Mouse (Mus musculus) hindbrain, embryonic 15.5 days (tissue): Measurements from ENCODE around the gene Zc3hc1. TPM values are rescaled to one million over a fixed set of nuclear protein-coding genes. Genes with fewer than 3 reads are reported as not detected.

ENCODE experiments used
- ATAC-seq: fragments of 200-750 bp; cut with Nextera tagmentation; 2 replicates; pipeline ENCODE4 v1.8.0; 2017; ENCODE audit warnings: low read depth, moderate number of reproducible peaks, moderate TSS enrichment; ENCODE audit not compliant: low FRiP score
- H3K27ac ChIP-seq: fragments of 300-500 bp; sonication (generic); replicated peaks from 2 replicates; pipeline ENCODE4 v1.5.1; 2015; ENCODE audit warnings: mild to moderate bottlenecking, inconsistent platforms
- H3K27me3 ChIP-seq: fragments of 300-500 bp; sonication (generic); 2 replicates; pipeline ENCODE4 v1.6.1; 2015; ENCODE audit warnings: control low read depth, inconsistent platforms
- H3K36me3 ChIP-seq: fragments of 300-500 bp; sonication (generic); 2 replicates; pipeline ENCODE4 v1.6.1; 2015; ENCODE audit warnings: control low read depth, inconsistent platforms
- H3K4me1 ChIP-seq: fragments of 300-500 bp; sonication (generic); replicated peaks from 2 replicates; pipeline ENCODE4 v1.6.1; 2015; ENCODE audit warnings: control low read depth, inconsistent platforms
- H3K4me2 ChIP-seq: fragments of 300-500 bp; sonication (generic); 2 replicates; pipeline ENCODE4 v1.6.1; 2015; ENCODE audit warnings: moderate library complexity, mild to moderate bottlenecking, inconsistent platforms
- H3K4me3 ChIP-seq: fragments of 300-500 bp; sonication (generic); 2 replicates; pipeline ENCODE4 v1.5.1; 2015; ENCODE audit warnings: mild to moderate bottlenecking, inconsistent platforms
- H3K9ac ChIP-seq: fragments of 300-500 bp; sonication (generic); 2 replicates; pipeline ENCODE4 v1.6.1; 2015; ENCODE audit warnings: inconsistent platforms
- H3K9me3 ChIP-seq: fragments of 300-500 bp; sonication (generic); 2 replicates; pipeline ENCODE4 v1.6.1; 2016; ENCODE audit warnings: control low read depth, inconsistent platforms
- WGBS: fragments of 180-500 bp; shearing (Covaris S2); methylation state at CpG from one replicate; pipeline ENCODE4 v1.1.7; 2015; 5-methylcytosine and 5-hydroxymethylcytosine counted together
- polyA plus RNA-seq: library from polyadenylated mRNA; unstranded; fragments of >200 nt; fragmentation: Nextera tagmentation; extraction: Ambion mirVana; gene quantifications from 2 replicates; pipeline ENCODE4 v1.2.1, GENCODE M21; 2015

The Zc3hc1 gene
- polyA plus RNA-seq, result 61.1 and 61.3 TPM in 2 replicates

DNA sequence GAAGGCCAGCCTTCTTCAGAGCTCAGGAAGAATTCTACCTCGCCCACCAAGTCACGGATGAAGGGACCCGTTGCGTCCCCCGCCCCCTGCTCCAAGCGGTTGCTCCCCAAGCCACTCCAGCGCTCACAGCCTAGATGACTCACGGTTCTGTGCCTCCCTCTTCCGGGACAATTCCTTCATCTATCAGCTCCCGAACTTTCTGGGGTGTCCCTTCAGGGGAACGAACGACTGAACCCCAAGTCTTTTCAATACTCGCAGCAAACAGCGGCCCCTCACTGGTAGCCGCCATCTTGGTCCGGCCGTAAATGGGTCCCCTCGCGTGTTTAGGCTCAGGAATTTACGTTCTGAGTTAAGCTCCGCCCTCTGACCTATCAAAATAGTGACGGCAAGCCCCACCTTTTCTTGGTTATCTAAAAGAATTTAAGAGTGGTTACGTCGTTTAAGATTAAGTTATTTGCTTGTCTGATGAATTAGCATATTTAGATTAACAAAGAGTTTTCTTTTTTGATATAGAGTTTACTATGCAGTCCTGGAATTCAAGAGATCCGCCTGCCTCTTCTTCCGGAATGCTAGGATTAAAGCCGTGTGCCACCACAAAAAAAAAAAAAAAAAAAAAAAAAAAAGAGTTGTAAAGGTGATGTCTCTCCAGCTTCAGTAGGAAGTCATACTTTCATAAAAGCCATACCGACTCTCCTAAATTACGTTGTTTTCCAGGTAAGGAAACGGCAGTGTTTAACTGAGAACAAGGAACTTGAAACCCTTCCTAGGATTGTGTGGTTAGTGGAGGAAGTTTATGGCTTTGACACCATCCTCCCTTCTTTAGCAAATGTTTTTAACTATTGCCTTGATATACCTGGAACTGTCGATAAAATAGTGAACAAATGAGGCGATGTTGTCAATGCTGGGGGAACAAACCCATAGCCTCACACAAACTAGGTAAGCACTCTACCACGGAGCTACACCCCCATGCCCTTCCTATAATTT is at the start of gene Zc3hc1:
Gene Zc3hc1 (minus strand): TSS at position 315 of the 984 bp plus-strand sequence.
- WGBS, result 18% methylated on average over 33 of the region's 33 CpGs
- H3K4me1 ChIP-seq, result peaks cover 10% of the 10 kb centered on the region
- peak within 1 kb of the TSS; percentile 72 for H3K27ac ChIP-seq
- peak within 1 kb of the TSS; percentile 49 for H3K4me2 ChIP-seq
- ATAC-seq, result peak; percentile 89
- peak within 1 kb of the TSS; percentile 62 for H3K9ac ChIP-seq
- no peaks in the 10 kb centered on the region for H3K9me3 ChIP-seq
- H3K4me3 ChIP-seq, result peak within 1 kb of the TSS; percentile 55
- H3K27me3 ChIP-seq, result no peaks in the 10 kb centered on the region
- H3K36me3 ChIP-seq, result peaks cover 8% of the 10 kb centered on the region

DNA sequence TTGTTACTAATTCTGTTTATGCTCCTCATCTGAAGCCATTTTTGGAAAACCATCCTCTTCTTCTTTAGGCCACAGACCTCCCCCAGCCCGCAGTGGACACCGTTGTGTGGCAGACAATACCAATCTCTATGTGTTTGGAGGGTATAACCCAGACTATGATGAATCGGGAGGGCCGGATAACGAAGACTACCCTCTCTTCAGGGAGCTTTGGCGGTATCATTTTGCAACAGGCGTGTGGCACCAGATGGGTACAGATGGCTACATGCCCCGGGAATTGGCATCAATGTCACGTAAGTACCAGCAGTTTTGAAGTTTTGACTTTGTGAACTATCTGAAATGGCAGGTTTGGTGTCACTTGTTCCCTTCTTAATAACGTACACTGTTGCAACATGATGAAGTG is 48.7 kb upstream of the Zc3hc1 start:
- Histone ChIP-seq H3K27ac (no peak overlapping the region), H3K4me2 (no peak overlapping the region)
- WGBS, result 90% methylated on average over 10 of the region's 10 CpGs

DNA sequence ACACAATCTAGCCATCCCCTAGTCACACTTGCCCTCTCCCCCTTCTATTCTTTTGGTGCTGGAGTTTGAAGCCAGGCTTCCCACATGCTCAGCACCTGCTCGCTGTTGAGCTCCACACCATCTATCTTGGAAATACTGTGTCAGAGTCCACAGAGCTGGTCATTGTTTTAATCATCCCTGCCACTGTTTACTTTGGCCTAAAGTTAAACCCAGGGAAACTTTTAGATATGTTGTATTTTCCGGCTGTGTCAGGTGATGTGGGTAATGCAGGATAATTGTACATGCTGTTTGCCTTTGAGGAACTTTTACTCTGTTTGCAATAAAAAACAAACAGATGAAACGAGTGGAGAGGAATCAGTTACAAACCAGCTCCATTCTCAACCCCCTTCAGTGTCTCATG is 46.2 kb upstream of the Zc3hc1 start:
- Histone ChIP-seq H3K27me3 (no peaks in the 10 kb centered on the region), H3K36me3 (peaks cover 20% of the 10 kb centered on the region; the same call in 1 of the 2 replicates), H3K4me1 (no peaks in the 10 kb centered on the region), H3K27ac (no peak overlapping the region), H3K9ac (no peak overlapping the region), H3K9me3 (no peaks in the 10 kb centered on the region), H3K4me3 (no peak overlapping the region), H3K4me2 (no peak overlapping the region)
- ATAC-seq, result no peak
- WGBS, result 77% methylated on average over 3 of the region's 3 CpGs

More for the DNA sequence above, 48.7 kb upstream of the Zc3hc1 start:
- Histone ChIP-seq H3K36me3 (peaks cover 40% of the 10 kb centered on the region; the same call in 1 of the 2 replicates), H3K9me3 (no peaks in the 10 kb centered on the region), H3K27me3 (no peaks in the 10 kb centered on the region), H3K9ac (no peak overlapping the region), H3K4me3 (no peak overlapping the region), H3K4me1 (no peaks in the 10 kb centered on the region)
- ATAC-seq, result no peak

DNA sequence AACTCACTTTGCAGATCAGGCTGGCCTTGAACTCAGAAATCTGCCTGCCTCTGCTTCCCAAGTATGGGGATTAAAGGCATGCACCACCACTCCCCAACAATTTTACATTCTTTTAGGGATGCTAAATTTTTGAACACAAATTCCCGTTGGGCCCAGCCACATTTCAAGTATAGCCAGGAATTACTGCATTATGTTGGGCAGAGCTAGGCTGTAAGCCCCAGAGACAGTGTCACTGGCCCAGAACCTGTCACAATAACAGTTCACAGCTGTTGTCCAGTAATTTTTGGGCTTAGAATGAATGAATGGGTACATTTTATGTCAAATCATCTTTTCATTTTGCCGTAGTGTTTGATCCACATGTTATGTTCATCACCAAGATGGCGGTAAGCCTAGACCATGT is 45.6 kb upstream of the Zc3hc1 start:
- no peak overlapping the region for H3K27ac ChIP-seq
- H3K4me2 ChIP-seq, result no peak overlapping the region
- no peaks in the 10 kb centered on the region for H3K9me3 ChIP-seq
- H3K36me3 ChIP-seq, result peaks cover 15% of the 10 kb centered on the region; the same call in 1 of the 2 replicates
- 97% methylated on average over 3 of the region's 3 CpGs for WGBS
- H3K9ac ChIP-seq, result no peak overlapping the region
- no peaks in the 10 kb centered on the region for H3K27me3 ChIP-seq
- no peak for ATAC-seq
- H3K4me1 ChIP-seq, result no peaks in the 10 kb centered on the region
- no peak overlapping the region for H3K4me3 ChIP-seq

DNA sequence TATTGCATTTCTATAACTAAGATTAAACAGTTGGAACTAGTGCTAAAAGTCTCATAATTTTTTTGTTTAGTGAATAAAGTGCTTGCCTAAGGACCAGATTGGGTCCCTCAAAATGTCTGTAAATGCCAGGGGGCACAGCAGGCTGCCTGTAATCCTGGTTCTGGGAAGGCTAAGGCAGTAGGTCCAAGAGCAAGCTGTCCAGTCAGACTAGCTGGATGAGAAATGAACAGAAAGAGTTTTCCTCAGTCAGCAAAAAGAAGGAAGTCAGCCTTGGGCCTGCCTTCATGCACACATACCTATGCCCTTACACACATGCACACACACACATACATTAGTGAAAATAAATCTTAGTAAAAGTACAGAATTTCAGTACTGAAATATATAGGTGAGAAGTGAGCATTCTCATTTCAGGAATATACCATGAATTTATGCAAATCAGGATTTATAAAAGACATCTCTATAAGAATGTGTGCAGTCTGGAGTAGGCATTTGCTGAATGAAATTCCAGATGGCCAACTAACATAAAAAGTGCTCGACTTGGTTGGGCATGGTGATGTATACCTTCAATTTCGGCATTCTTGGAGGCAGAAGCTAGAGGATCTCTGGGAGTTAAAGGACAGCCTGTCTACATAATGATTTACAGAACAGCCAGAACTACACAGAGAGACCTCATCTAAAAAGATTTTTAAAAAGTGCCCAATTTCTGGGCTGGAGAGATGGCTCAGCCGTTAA is 41.8 kb upstream of the Zc3hc1 start:
- 79% methylated on average over 3 of the region's 3 CpGs for WGBS
- no peak for ATAC-seq
- Histone ChIP-seq H3K4me1 (no peaks in the 10 kb centered on the region), H3K36me3 (peaks cover 3% of the 10 kb centered on the region; the same call in 1 of the 2 replicates), H3K27ac (no peak overlapping the region), H3K4me2 (no peak overlapping the region), H3K27me3 (no peaks in the 10 kb centered on the region), H3K4me3 (no peak overlapping the region), H3K9me3 (no peaks in the 10 kb centered on the region), H3K9ac (no peak overlapping the region)

DNA sequence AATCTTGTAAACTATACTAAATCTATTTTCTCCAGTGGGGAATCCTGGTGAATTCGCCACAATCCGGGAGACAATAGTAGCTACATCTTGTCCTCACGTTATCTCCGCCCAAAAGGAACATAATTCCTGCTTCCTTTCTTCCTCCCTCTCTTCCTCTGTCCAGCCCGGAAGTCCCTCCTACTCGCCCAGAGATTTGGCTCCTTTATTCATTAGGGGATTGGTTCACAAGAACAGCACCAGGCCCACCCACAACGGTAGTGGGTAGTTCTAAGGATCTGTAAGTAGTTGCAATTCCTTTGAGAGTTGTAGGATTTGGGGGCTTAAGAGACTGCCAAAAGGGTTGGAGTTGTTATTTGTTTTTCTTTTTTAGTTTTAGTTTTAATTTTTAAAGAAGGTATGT is 26.0 kb upstream of the Zc3hc1 start:
- H3K27me3 ChIP-seq, result no peaks in the 10 kb centered on the region
- H3K4me2 ChIP-seq, result no peak overlapping the region
- H3K4me1 ChIP-seq, result no peaks in the 10 kb centered on the region
- no peaks in the 10 kb centered on the region for H3K9me3 ChIP-seq
- 89% methylated on average over 7 of the region's 7 CpGs for WGBS
- H3K27ac ChIP-seq, result no peak overlapping the region
- 0 out of 2 replicates have a peak, but pooled peaks cover 4% of the 10 kb centered on the region for H3K36me3 ChIP-seq
- H3K4me3 ChIP-seq, result no peak overlapping the region
- H3K9ac ChIP-seq, result no peak overlapping the region
- ATAC-seq, result no peak

DNA sequence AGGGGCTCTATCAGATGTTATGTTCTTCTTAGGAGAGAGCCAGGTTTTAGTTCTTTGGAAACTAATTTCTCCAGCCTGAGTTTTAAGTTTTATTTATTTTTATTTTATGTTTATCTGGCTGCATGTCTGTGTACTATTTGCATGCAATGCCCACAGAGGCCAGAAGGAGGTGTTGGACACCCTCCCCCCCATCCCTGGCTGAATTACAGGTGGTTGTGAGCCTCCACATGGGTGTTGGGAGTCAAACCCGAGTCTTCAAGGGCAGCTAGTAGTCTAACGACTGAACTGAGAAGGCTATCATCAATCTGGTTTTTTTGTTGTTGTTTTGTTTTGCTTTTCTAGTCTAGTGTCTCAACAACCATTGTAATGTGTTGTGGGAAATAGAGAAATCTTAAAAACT is 25.3 kb upstream of the Zc3hc1 start:
- Histone ChIP-seq H3K4me2 (no peak overlapping the region), H3K4me3 (no peak overlapping the region), H3K36me3 (0 out of 2 replicates have a peak, but pooled peaks cover 1% of the 10 kb centered on the region), H3K4me1 (no peaks in the 10 kb centered on the region), H3K27me3 (no peaks in the 10 kb centered on the region), H3K9ac (no peak overlapping the region), H3K9me3 (no peaks in the 10 kb centered on the region), H3K27ac (no peak overlapping the region)
- WGBS, result 85% methylated on average over 2 of the region's 2 CpGs
- no peak for ATAC-seq

DNA sequence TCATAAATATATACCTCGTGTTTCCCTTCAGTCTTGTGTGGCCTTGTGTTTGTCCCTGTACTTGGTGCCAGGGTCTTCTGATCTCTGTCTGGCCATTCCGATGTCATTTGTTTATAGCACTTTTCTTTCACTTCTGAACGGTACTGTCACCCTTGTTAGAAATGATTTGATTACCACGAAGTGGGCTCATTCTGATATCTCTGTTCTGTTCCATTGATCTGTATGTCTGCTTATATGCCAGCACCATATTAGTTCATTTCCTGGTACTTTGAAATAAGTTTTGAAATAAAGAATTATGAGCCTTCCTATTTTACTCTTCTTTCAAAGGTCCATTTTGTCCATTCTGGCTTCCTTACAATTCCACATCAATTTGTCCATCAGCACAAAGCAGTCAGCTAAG is 20.5 kb upstream of the Zc3hc1 start:
- Histone ChIP-seq H3K27ac (no peak overlapping the region), H3K9me3 (no peaks in the 10 kb centered on the region), H3K9ac (no peak overlapping the region), H3K36me3 (no peaks in the 10 kb centered on the region), H3K27me3 (no peaks in the 10 kb centered on the region), H3K4me2 (no peak overlapping the region), H3K4me3 (no peak overlapping the region), H3K4me1 (0 out of 2 replicates have a peak, but pooled peaks cover 4% of the 10 kb centered on the region)
- no peak for ATAC-seq
- WGBS, result 83% methylated on average over 4 of the region's 4 CpGs

DNA sequence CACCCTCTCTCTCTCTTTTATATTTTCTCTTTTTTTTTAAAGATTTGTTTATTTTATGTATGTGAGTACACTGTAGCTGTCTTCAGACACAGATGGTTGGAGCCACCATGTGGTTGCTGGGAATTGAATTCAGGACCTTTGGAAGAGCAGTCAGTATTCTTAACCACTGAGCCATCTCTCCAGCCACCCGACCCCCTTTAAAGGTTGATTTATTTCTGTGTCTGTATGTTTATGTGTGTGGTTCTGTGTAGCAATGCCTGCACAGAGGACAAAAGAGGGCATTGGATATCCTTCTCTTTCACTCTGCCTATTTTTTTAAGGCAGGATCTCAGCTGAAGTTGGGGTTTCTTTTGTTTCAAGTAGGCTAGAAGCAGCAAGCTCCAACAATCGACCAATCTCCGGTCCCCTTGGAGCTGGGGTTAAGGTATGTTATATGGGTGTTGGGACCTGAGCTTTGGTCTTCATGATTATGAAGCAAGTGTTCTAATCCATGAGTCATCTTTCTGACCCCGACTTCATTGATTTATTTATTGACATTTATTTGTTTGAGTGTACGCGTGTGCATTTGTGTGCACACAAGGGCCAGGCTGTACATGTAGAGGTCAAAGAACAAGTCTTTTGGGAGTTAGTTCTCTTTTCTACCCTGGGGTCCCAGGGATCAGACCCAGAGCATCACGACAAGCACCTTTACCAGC is 18.7 kb upstream of the Zc3hc1 start:
- Histone ChIP-seq H3K4me2 (no peak overlapping the region), H3K4me1 (peaks cover 12% of the 10 kb centered on the region), H3K27me3 (no peaks in the 10 kb centered on the region), H3K9ac (no peak overlapping the region), H3K27ac (no peak overlapping the region), H3K9me3 (no peaks in the 10 kb centered on the region), H3K4me3 (no peak overlapping the region), H3K36me3 (no peaks in the 10 kb centered on the region)
- 88% methylated on average over 7 of the region's 7 CpGs for WGBS
- ATAC-seq, result no peak

DNA sequence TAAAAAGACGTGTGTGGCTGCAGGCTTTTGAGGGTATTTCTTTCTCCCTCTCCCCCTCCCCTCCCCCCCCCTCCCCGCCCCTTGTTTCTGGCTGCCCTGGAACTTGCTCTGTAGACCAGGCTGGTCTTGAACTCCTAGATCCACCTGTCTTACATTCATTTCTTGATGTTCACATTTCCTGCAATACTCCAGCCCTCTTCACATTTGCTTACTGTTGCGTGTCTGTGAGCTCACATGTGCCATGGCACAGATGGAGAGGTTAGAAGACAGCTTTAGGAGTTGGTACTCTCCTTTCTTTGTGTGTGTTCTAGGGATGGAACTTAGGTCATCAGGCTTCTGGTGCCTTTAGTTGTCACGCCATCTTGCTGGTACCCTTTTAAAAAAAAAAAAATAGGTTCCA is 17.4 kb upstream of the Zc3hc1 start:
- no peak overlapping the region for H3K9ac ChIP-seq
- H3K4me2 ChIP-seq, result no peak overlapping the region
- no peak for ATAC-seq
- WGBS, result 92% methylated on average over 4 of the region's 4 CpGs
- no peaks in the 10 kb centered on the region for H3K36me3 ChIP-seq
- H3K4me3 ChIP-seq, result no peak overlapping the region
- H3K27ac ChIP-seq, result no peak overlapping the region
- no peaks in the 10 kb centered on the region for H3K9me3 ChIP-seq
- H3K27me3 ChIP-seq, result no peaks in the 10 kb centered on the region
- peaks cover 17% of the 10 kb centered on the region for H3K4me1 ChIP-seq

DNA sequence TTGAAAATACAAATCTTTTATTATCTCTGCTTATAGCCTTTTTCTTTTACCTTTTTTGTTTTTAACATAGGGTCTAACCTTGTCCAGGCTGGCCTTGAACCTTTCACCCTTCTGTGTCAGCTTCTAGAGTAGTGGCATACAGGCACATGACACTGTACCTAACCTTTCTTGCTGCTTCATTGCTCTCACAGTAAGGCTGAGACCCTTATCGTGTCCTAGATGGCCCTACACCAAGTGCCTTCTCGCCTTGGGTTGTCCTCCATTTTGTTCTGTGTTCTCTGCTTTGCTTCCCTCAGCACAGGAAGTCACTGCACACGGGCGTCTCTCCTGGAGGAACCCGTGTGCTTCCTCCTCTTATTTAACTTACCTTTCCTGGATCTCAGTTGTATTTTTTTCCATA is 13.8 kb upstream of the Zc3hc1 start:
- no peak overlapping the region for H3K4me3 ChIP-seq
- WGBS, result 78% methylated on average over 5 of the region's 5 CpGs
- no peak for ATAC-seq
- 0 out of 2 replicates have a peak overlapping the region, but pooled peaks have one; percentile 24 for H3K9ac ChIP-seq
- H3K36me3 ChIP-seq, result no peaks in the 10 kb centered on the region
- H3K4me1 ChIP-seq, result peaks cover 22% of the 10 kb centered on the region
- peak overlapping the region; percentile 56 for H3K4me2 ChIP-seq
- no peaks in the 10 kb centered on the region for H3K27me3 ChIP-seq
- H3K9me3 ChIP-seq, result no peaks in the 10 kb centered on the region
- H3K27ac ChIP-seq, result 0 out of 2 replicates have a peak overlapping the region, but pooled peaks have one; percentile 10
